Mouse (Mus musculus): ENCODE results near the gene Zfp536. TPM values are rescaled to one million over a fixed set of nuclear protein-coding genes. Genes with fewer than 3 reads are reported as not detected.
A peak's percentile ranks its signal among the peaks of the same experiment; 100 is the strongest.

Gene Zfp536
- total RNA-seq, 1 experiment from 2014 or later: not detected

GRCm38 (mm10) chr7:37552384-37552783 lies 221.1 kb downstream of the Zfp536 start:
- no peak for ATAC-seq (replicated peaks in 1 of 2; ENCODE audit: insufficient read depth in 1 of 2, low FRiP score in 2 of 2, low TSS enrichment in 1 of 2, low read depth in 1 of 2, poor library complexity in 2 of 2, severe bottlenecking in 2 of 2)

DNA sequence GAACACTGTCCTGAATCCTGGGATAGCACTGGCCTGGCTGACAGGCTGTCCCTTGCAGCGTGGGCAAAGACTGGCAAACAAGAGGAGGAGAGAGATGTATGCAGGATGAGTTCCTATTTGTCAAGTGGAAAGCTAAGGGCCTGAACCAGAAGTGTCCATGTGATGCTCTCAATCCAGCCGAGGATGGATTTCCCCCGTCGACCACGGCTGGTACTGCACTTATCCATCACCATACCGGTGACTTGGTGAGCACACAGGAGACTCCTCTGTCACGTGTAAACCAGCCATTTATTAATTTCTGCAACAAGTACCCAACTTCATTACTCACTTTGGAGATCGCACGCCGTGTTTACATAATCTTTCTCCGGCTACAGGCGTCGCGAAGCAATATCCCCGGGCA lies 224.6 kb downstream of the Zfp536 start:
- no peak for ATAC-seq (replicated peaks in 1 of 2; ENCODE audit: insufficient read depth in 1 of 2, low FRiP score in 2 of 2, low TSS enrichment in 1 of 2, low read depth in 1 of 2, poor library complexity in 2 of 2, severe bottlenecking in 2 of 2)

DNA sequence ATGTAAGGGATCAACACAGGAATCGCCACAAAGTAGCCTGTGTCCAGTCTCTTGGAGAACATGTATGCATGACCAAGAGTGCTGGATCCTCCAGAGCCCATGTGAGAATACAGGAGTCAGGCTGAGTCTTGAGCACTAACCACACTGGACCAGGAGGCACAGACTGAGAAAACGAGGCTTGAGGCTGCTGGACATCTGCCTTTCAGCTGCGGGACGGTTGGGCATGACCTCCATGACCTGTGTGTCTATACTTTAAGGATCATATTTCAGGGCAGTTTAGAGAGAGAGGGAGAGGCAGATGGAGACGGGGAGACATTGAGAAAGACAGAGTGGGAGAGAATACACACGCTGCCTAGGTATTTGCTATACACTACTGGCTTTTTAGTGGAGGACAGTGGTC lies 229.4 kb downstream of the Zfp536 start:
- ATAC-seq (replicated peaks in 1 of 2; ENCODE audit: insufficient read depth in 1 of 2, low FRiP score in 2 of 2, low TSS enrichment in 1 of 2, low read depth in 1 of 2, poor library complexity in 2 of 2, severe bottlenecking in 2 of 2): no peak

DNA sequence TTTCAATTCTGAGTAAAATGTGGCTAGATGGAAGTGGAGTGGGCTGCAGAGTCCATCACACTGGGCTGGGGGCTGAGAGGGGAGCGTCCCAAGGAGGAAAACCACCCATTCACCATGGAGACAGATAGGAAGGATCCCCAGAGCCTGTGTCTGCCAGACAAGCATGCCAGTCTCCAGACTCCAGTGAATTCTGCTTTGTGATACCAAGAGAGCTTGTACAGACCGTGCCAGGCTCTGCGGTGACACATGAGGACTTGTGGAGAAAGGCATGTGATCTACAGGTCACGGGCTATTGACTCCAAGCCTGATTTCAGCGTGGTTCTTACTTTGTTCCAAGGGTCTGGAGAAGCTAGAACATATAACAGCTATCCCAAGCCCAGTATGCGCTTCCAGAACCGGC lies 230.5 kb downstream of the Zfp536 start:
- ATAC-seq (replicated peaks in 1 of 2; ENCODE audit: insufficient read depth in 1 of 2, low FRiP score in 2 of 2, low TSS enrichment in 1 of 2, low read depth in 1 of 2, poor library complexity in 2 of 2, severe bottlenecking in 2 of 2): no peak

GRCm38 (mm10) chr7:37531166-37531565 lies 242.3 kb downstream of the Zfp536 start:
- no peak for ATAC-seq (replicated peaks in 1 of 2; ENCODE audit: insufficient read depth in 1 of 2, low FRiP score in 2 of 2, low TSS enrichment in 1 of 2, low read depth in 1 of 2, poor library complexity in 2 of 2, severe bottlenecking in 2 of 2)

GRCm38 (mm10) chr7:37528311-37528710 lies 245.1 kb downstream of the Zfp536 start:
- no peak for ATAC-seq (replicated peaks in 1 of 2; ENCODE audit: insufficient read depth in 1 of 2, low FRiP score in 2 of 2, low TSS enrichment in 1 of 2, low read depth in 1 of 2, poor library complexity in 2 of 2, severe bottlenecking in 2 of 2)

DNA sequence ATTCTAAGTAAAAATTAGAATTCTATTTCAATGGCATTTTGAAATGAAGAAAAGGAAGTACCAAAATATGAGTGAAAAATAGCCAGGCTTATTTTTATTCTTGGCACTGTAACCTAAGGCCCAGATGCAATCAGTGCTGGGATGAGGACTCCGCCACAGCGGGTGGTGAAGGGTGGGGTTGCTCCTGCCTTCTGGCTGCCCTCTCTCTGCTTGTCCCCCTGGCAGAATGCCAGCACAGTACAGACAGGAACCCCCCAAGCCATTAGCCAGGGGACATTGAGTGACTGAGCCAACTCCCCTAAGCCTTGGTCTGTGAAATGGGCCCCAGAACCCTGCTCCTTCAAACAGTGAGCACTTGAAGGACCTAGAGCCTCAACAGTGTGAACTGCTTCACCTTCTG lies 245.6 kb downstream of the Zfp536 start:
- ATAC-seq (replicated peaks in 1 of 2; ENCODE audit: insufficient read depth in 1 of 2, low FRiP score in 2 of 2, low TSS enrichment in 1 of 2, low read depth in 1 of 2, poor library complexity in 2 of 2, severe bottlenecking in 2 of 2): no peak; a peak in 1 of 4 replicates

GRCm38 (mm10) chr7:37521407-37521806 lies 252.0 kb downstream of the Zfp536 start:
- ATAC-seq (replicated peaks in 1 of 2; ENCODE audit: insufficient read depth in 1 of 2, low FRiP score in 2 of 2, low TSS enrichment in 1 of 2, low read depth in 1 of 2, poor library complexity in 2 of 2, severe bottlenecking in 2 of 2): peak; percentile 86 to 88

DNA sequence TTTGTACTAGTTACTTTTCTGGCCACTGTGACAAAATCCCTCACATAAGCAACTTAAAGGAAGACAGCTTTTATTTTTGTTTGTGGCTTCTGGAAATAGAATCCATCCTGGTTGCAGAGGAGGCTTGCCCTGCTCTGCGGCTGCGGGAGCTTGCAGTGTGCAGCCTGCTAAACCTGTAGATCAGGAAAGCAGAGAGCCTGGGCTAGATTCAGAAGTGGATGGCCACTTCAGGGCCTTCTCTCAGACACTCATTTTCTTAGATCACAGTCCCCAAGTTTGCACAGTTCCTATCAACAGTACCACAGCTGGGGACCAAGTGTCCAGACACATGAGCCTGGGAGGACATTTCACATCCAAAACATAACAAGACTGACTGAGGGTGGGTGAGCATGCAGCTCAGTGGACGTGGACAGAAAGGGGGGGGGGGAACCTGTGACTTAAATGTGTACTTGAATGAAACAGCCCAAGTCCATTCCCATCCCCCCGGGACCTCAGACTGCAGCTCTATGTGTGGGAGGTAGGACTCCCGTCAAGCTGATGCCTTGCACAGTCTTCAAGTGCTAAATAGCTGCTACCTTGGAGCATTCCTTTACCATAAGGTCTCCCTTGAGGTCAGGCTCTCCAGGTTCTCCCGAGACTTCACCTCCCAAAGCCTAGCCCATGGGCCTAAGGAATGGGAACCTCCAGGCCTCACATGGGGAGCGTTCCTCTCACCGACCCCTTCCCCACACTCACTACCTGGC lies 262.3 kb downstream of the Zfp536 start:
- ATAC-seq (replicated peaks in 1 of 2; ENCODE audit: insufficient read depth in 1 of 2, low FRiP score in 2 of 2, low TSS enrichment in 1 of 2, low read depth in 1 of 2, poor library complexity in 2 of 2, severe bottlenecking in 2 of 2): no peak

- no peak for ATAC-seq (replicated peaks in 1 of 2; ENCODE audit: insufficient read depth in 1 of 2, low FRiP score in 2 of 2, low TSS enrichment in 1 of 2, low read depth in 1 of 2, poor library complexity in 2 of 2, severe bottlenecking in 2 of 2)
Observed at GRCm38 (mm10) chr7:37509700-37510099, 263.7 kb downstream of the Zfp536 start.

DNA sequence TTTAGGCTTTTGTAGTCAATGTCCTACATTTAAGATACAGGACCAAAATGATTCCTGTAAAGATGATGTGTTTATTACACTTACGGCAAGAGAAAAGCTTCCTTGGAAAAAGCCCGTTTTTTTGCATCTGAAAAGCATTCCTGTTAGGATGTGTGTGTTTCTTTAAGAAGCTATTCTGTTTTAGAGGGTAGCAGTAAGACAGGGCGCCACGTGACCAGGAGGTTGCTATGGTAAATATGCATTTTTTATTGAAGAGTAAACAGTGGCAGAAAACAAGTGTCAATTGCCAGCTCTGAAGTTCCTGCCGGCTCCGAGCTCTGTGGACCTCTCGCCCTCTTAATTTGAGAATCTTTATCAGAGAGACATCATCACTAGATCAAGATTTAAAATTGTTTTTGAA lies 267.9 kb downstream of the Zfp536 start:
- no peak for ATAC-seq (replicated peaks in 1 of 2; ENCODE audit: insufficient read depth in 1 of 2, low FRiP score in 2 of 2, low TSS enrichment in 1 of 2, low read depth in 1 of 2, poor library complexity in 2 of 2, severe bottlenecking in 2 of 2)

- ATAC-seq (replicated peaks in 1 of 2; ENCODE audit: insufficient read depth in 1 of 2, low FRiP score in 2 of 2, low TSS enrichment in 1 of 2, low read depth in 1 of 2, poor library complexity in 2 of 2, severe bottlenecking in 2 of 2): no peak
Observed at GRCm38 (mm10) chr7:37505096-37505495, 268.3 kb downstream of the Zfp536 start.

GRCm38 (mm10) chr7:37498881-37499280 lies 274.6 kb downstream of the Zfp536 start:
- no peak for ATAC-seq (replicated peaks in 1 of 2; ENCODE audit: insufficient read depth in 1 of 2, low FRiP score in 2 of 2, low TSS enrichment in 1 of 2, low read depth in 1 of 2, poor library complexity in 2 of 2, severe bottlenecking in 2 of 2)

- no peak for ATAC-seq (replicated peaks in 1 of 2; ENCODE audit: insufficient read depth in 1 of 2, low FRiP score in 2 of 2, low TSS enrichment in 1 of 2, low read depth in 1 of 2, poor library complexity in 2 of 2, severe bottlenecking in 2 of 2)
Observed at GRCm38 (mm10) chr7:37496491-37496890, 276.9 kb downstream of the Zfp536 start.

GRCm38 (mm10) chr7:37490312-37490711 lies 283.1 kb downstream of the Zfp536 start:
- peak; percentile 68 to 71 for ATAC-seq (replicated peaks in 1 of 2; ENCODE audit: insufficient read depth in 1 of 2, low FRiP score in 2 of 2, low TSS enrichment in 1 of 2, low read depth in 1 of 2, poor library complexity in 2 of 2, severe bottlenecking in 2 of 2)

GRCm38 (mm10) chr7:37484946-37485345 lies 288.5 kb downstream of the Zfp536 start:
- ATAC-seq (replicated peaks in 1 of 2; ENCODE audit: insufficient read depth in 1 of 2, low FRiP score in 2 of 2, low TSS enrichment in 1 of 2, low read depth in 1 of 2, poor library complexity in 2 of 2, severe bottlenecking in 2 of 2): no peak

DNA sequence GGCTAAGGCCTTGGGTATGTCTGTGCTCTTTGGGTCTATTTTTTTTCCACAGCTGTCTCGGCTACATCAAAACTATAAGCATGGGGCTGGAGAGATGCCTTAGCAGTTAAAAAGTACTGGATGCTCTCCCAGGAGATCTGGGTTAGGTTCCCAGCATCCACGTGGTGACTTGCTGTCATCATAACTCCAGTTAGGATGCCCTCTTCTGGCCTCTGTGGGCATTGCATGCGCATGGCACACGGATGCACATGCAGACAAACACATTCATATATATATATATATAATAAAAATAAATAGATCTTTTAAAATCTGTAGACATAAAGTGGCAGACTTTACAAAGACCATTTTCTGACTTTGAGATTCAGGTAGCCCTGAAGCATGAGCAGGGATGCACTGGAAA lies 290.9 kb downstream of the Zfp536 start:
- ATAC-seq (replicated peaks in 1 of 2; ENCODE audit: insufficient read depth in 1 of 2, low FRiP score in 2 of 2, low TSS enrichment in 1 of 2, low read depth in 1 of 2, poor library complexity in 2 of 2, severe bottlenecking in 2 of 2): no peak

DNA sequence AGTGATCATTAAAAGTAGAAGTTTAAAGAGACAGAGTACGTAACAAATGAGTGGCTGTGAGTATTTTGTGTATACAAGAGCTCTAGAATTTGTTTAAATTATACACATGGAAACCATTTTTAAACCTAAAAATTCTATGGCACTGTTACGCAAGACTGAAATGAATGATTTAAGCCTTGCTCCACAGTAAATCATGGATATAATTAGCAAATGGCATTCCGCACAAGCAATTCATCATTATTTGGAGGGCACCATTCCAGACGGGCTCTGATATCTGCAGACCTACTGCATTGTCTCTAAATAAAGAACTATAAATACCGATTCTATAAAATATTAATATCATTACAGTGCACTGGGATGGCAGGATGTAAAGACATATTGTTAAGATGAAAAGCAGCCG lies 292.3 kb downstream of the Zfp536 start:
- ATAC-seq (replicated peaks in 1 of 2; ENCODE audit: insufficient read depth in 1 of 2, low FRiP score in 2 of 2, low TSS enrichment in 1 of 2, low read depth in 1 of 2, poor library complexity in 2 of 2, severe bottlenecking in 2 of 2): no peak

DNA sequence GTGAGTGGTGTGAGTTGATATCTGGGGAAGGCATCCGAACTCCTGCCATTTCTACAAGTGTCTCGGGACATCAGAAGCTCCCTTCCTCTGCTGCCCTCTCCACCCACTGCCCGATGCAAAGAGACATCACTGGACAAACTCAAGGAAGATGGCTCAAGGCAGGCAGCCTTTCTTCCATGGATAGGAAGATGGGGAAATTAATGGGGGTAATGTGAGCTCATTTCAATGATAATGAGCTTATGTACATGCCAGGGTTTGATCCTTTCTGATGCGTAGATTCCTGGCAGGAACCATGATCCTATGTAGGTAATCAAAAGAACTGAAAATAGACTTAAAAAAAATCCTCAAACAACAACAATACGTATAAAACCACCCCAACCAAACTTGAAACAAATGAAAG lies 296.1 kb downstream of the Zfp536 start:
- no peak for ATAC-seq (replicated peaks in 1 of 2; ENCODE audit: insufficient read depth in 1 of 2, low FRiP score in 2 of 2, low TSS enrichment in 1 of 2, low read depth in 1 of 2, poor library complexity in 2 of 2, severe bottlenecking in 2 of 2)
